Comparison of ENCODE assay signal across 14 mouse cellular contexts in the genomic region with DNA sequence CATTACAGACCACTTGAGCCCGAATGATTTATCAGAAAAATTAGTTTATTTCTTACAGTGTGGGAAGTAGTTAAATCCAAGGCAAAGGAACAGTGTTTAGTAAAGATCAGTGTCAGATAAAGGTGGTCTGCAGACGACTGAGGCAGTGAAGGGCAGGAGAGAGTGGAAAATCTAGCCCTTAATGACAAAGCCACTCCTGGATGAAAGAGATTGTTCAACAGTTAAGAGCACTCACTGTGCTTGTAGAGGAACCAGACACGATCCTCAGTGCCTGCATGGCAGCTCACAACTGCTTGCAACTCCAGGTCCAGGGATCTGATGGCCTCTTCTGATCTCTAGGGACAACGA.
A peak's percentile ranks its signal among the peaks of the same experiment; 100 is the strongest.
DNase-seq lines count a peak whose midpoint lies in the region; ATAC-seq and TF ChIP-seq lines count a peak whose summit lies in the region.
"Had no signal": no experiment of that assay in that cellular context is flagged by ENCODE, and none has a peak within 500 bp of the region (broad histone marks: within the 10 kb centered on the region; RNA-seq: fewer than 3 reads in every experiment).

No protein-coding gene starts in this region.

- 35% methylated on average over 4 of the region's 4 CpGs for WGBS in kidney, embryonic 15.5 days
- WGBS in stomach, embryonic 14.5 days: 38% methylated on average over 4 of the region's 4 CpGs
- WGBS in stomach, postnatal 0 days: 29% methylated on average over 4 of the region's 4 CpGs
- 37% methylated on average over 4 of the region's 4 CpGs for WGBS in midbrain, embryonic 13.5 days

- peak; percentile 74 for ATAC-seq in kidney, embryonic 15.5 days (replicated peaks; ENCODE audit: low FRiP score)
- ATAC-seq in stomach, embryonic 14.5 days (ENCODE audit: insufficient number of reproducible peaks, insufficient read depth, low FRiP score, low read depth): peak; percentile 28; the same call in 1 of the 2 replicates
- no peak for ATAC-seq in stomach, postnatal 0 days (ENCODE audit: low FRiP score, low TSS enrichment)
- peak; percentile 59 for ATAC-seq in midbrain, embryonic 13.5 days
- ATAC-seq: activated CD4-positive, CD25-positive, alpha-beta regulatory T cell, adult 4 months; liver, embryonic 12.5 days; Patski had no signal

- DNase-seq in kidney, adult 9 months: no peak
- no peak for DNase-seq in stomach, postnatal 0 days (ENCODE audit: low spot score)
- DNase-seq in heart, adult 11 months: no peak
- no peak for DNase-seq in cerebellum, adult 9-10 months
- DNase-seq: cerebellum, adult 18-20 months; gastrocnemius, postnatal 14 days had no signal

- H3K4me2 ChIP-seq in kidney, embryonic 15.5 days: no peak overlapping the region
- H3K4me2 ChIP-seq in stomach, embryonic 14.5 days (replicated peaks; ENCODE audit: low read depth, low read length): no peak overlapping the region
- H3K4me2 ChIP-seq in stomach, postnatal 0 days (replicated peaks; ENCODE audit: low read depth): no peak overlapping the region
- H3K4me2 ChIP-seq in midbrain, embryonic 13.5 days (replicated peaks): no peak overlapping the region
- H3K4me2 ChIP-seq: liver, embryonic 12.5 days had no signal

- no peaks in the 10 kb centered on the region for H3K9me3 ChIP-seq in kidney, embryonic 15.5 days (replicated peaks)
- H3K9me3 ChIP-seq in stomach, embryonic 14.5 days (ENCODE audit: control insufficient read depth, low read depth, low read length): no peaks in the 10 kb centered on the region
- H3K9me3 ChIP-seq in stomach, postnatal 0 days (ENCODE audit: control insufficient read depth, low read length): no peaks in the 10 kb centered on the region
- no peaks in the 10 kb centered on the region for H3K9me3 ChIP-seq in midbrain, embryonic 13.5 days
- H3K9me3 ChIP-seq: embryonic facial prominence, embryonic 10.5 days; liver, embryonic 12.5 days had no signal

- H3K36me3 ChIP-seq in kidney, embryonic 15.5 days: no peaks in the 10 kb centered on the region
- no peaks in the 10 kb centered on the region for H3K36me3 ChIP-seq in stomach, embryonic 14.5 days (ENCODE audit: control insufficient read depth, insufficient read depth, low read length)
- no peaks in the 10 kb centered on the region for H3K36me3 ChIP-seq in stomach, postnatal 0 days (ENCODE audit: control insufficient read depth, insufficient read depth, low read length)
- H3K36me3 ChIP-seq in midbrain, embryonic 13.5 days: no peaks in the 10 kb centered on the region
- H3K36me3 ChIP-seq: embryonic facial prominence, embryonic 10.5 days; liver, embryonic 12.5 days had no signal

- no peak for TF ChIP-seq CTCF in stomach, postnatal 0 days (IDR thresholded peaks at IDR 0.05; ENCODE audit: low read depth)

- 0 out of 2 replicates have a peak, but pooled peaks cover 3% of the 10 kb centered on the region for H3K4me1 ChIP-seq in kidney, embryonic 15.5 days
- H3K4me1 ChIP-seq in stomach, embryonic 14.5 days (ENCODE audit: control insufficient read depth, insufficient read depth, low read length): no peaks in the 10 kb centered on the region
- no peaks in the 10 kb centered on the region for H3K4me1 ChIP-seq in stomach, postnatal 0 days (replicated peaks; ENCODE audit: control insufficient read depth, insufficient read depth)
- H3K4me1 ChIP-seq in midbrain, embryonic 13.5 days (replicated peaks): peaks cover 8% of the 10 kb centered on the region; the same call in 1 of the 2 replicates
- H3K4me1 ChIP-seq: embryonic facial prominence, embryonic 10.5 days; liver, embryonic 12.5 days had no signal

- no peak overlapping the region for H3K4me3 ChIP-seq in kidney, embryonic 15.5 days (replicated peaks)
- no peak overlapping the region for H3K4me3 ChIP-seq in stomach, embryonic 14.5 days (ENCODE audit: low read depth, low read length)
- H3K4me3 ChIP-seq in stomach, postnatal 0 days (ENCODE audit: low read depth, low read length): no peak overlapping the region
- H3K4me3 ChIP-seq in midbrain, embryonic 13.5 days (replicated peaks): no peak overlapping the region
- H3K4me3 ChIP-seq: embryonic facial prominence, embryonic 10.5 days; left cerebral cortex, adult 2 months; liver, embryonic 12.5 days had no signal

- TF ChIP-seq EP300 in stomach, postnatal 0 days (optimal IDR thresholded peaks at IDR 0.05): no peak

- no peak overlapping the region for H3K27ac ChIP-seq in kidney, embryonic 15.5 days
- H3K27ac ChIP-seq in stomach, embryonic 14.5 days (ENCODE audit: low read length): no peak overlapping the region
- no peak overlapping the region for H3K27ac ChIP-seq in stomach, postnatal 0 days (replicated peaks)
- H3K27ac ChIP-seq in midbrain, embryonic 13.5 days: no peak overlapping the region; the same call in 1 of the 2 replicates
- H3K27ac ChIP-seq: embryonic facial prominence, embryonic 10.5 days; left cerebral cortex, adult 2 months; liver, embryonic 12.5 days had no signal

- H3K9ac ChIP-seq in kidney, embryonic 15.5 days: no peak overlapping the region
- H3K9ac ChIP-seq in stomach, embryonic 14.5 days (replicated peaks; ENCODE audit: low read depth, low read length): no peak overlapping the region
- H3K9ac ChIP-seq in stomach, postnatal 0 days (ENCODE audit: low read length): no peak overlapping the region
- no peak overlapping the region for H3K9ac ChIP-seq in midbrain, embryonic 13.5 days (replicated peaks)
- H3K9ac ChIP-seq: liver, embryonic 12.5 days had no signal

- peaks cover 14% of the 10 kb centered on the region for H3K27me3 ChIP-seq in kidney, embryonic 15.5 days
- no peaks in the 10 kb centered on the region for H3K27me3 ChIP-seq in stomach, embryonic 14.5 days (ENCODE audit: control insufficient read depth, insufficient read depth, low read length)
- no peaks in the 10 kb centered on the region for H3K27me3 ChIP-seq in stomach, postnatal 0 days (ENCODE audit: control insufficient read depth, insufficient read depth, low read length)
- H3K27me3 ChIP-seq in midbrain, embryonic 13.5 days: no peaks in the 10 kb centered on the region
- H3K27me3 ChIP-seq: liver, embryonic 12.5 days; Patski had no signal
